ENCODE assay signal across 27 mouse cellular contexts in genomic region chr12:112579926-112580325, GRCm38 (mm10). TPM values are rescaled to one million over a fixed set of nuclear protein-coding genes. Genes with fewer than 3 reads are reported as not detected.
DNase-seq lines count a peak whose midpoint lies in the region; TF ChIP-seq lines count a peak whose summit lies in the region.
"Had no signal": no experiment of that assay in that cellular context is flagged by ENCODE, and none has a peak within 500 bp of the region (broad histone marks: within the 10 kb centered on the region; RNA-seq: fewer than 3 reads in every experiment).

No protein-coding gene starts in this region.

- H3ac ChIP-seq in C2C12 (ENCODE audit: control insufficient read depth, insufficient read length, low read depth) (no peak overlapping the region), myocyte (ENCODE audit: control insufficient read depth, insufficient read length) (no peak overlapping the region)

- no peak overlapping the region for H3K4me3 ChIP-seq in heart, embryonic 10.5 days
- H3K4me3 ChIP-seq in C2C12 (ENCODE audit: insufficient read depth, poor library complexity, severe bottlenecking): no peak overlapping the region
- H3K4me3 ChIP-seq in myocyte: no peak overlapping the region
- H3K4me3 ChIP-seq: heart, embryonic 12.5 days; hindbrain, embryonic 13.5 days; layer of hippocampus, adult 2 months; limb, embryonic 15.5 days; liver, embryonic 13.5 days; neural tube, embryonic 15.5 days had no signal

- H3K79me3 ChIP-seq in C2C12 (ENCODE audit: low read depth): no peaks in the 10 kb centered on the region

- no peaks in the 10 kb centered on the region for H3K9me3 ChIP-seq in heart, embryonic 10.5 days
- H3K9me3 ChIP-seq: G1E; heart, embryonic 12.5 days; hindbrain, embryonic 13.5 days; limb, embryonic 15.5 days; liver, embryonic 13.5 days; neural tube, embryonic 15.5 days had no signal

- TF ChIP-seq POLR2A in myocyte (IDR thresholded peaks at IDR 0.05; ENCODE audit: insufficient read length, low read depth): no peak

- no peaks in the 10 kb centered on the region for H3K36me3 ChIP-seq in heart, embryonic 10.5 days
- no peaks in the 10 kb centered on the region for H3K36me3 ChIP-seq in C2C12 (ENCODE audit: control insufficient read depth, insufficient read depth)
- no peaks in the 10 kb centered on the region for H3K36me3 ChIP-seq in myocyte (ENCODE audit: control insufficient read depth, insufficient read depth)
- H3K36me3 ChIP-seq: G1E; heart, embryonic 12.5 days; hindbrain, embryonic 13.5 days; limb, embryonic 15.5 days; liver, embryonic 13.5 days; neural tube, embryonic 15.5 days had no signal

- DNase-seq in heart, embryonic 10.5 days (ENCODE audit: low spot score): no peak
- no peak for DNase-seq in heart, adult 18-20 months
- DNase-seq in 3134 (ENCODE audit: extremely low read depth, insufficient read length, low spot score): peak; percentile 56
- no peak for DNase-seq in cerebellum, postnatal 14 days
- no peak for DNase-seq in layer of hippocampus, adult 9-11 months
- DNase-seq: adrenal gland, postnatal 10 days; cerebellum, adult 8-10 months; gastrocnemius, postnatal 25 days; heart, adult 11 months; heart, postnatal 4 days; kidney, adult 11 months; kidney, postnatal 36 days; layer of hippocampus, postnatal 36 days; left cerebral cortex, postnatal 4 days; liver, embryonic 13.5 days; lung, adult 18-20 months; lung, postnatal 10 days; midbrain, embryonic 14.5 days; spleen, adult 18-20 months had no signal

- WGBS in heart, embryonic 10.5 days: 78% methylated on average over 8 of the region's 8 CpGs

- 0 out of 2 replicates have a peak overlapping the region, but pooled peaks have one; percentile 10 for H3K27ac ChIP-seq in heart, embryonic 10.5 days
- H3K27ac ChIP-seq: hindbrain, embryonic 13.5 days; layer of hippocampus, adult 2 months; limb, embryonic 15.5 days; neural tube, embryonic 15.5 days had no signal

- peaks cover 6% of the 10 kb centered on the region; the same call in 1 of the 2 replicates for H3K27me3 ChIP-seq in heart, embryonic 10.5 days (ENCODE audit: insufficient read depth, poor library complexity, severe bottlenecking)
- H3K27me3 ChIP-seq in C2C12 (ENCODE audit: control insufficient read depth, insufficient read depth, insufficient read length) (no peaks in the 10 kb centered on the region), myocyte (ENCODE audit: control insufficient read depth, insufficient read depth, insufficient read length) (no peaks in the 10 kb centered on the region)
- H3K27me3 ChIP-seq: heart, embryonic 12.5 days; hindbrain, embryonic 13.5 days; limb, embryonic 15.5 days; liver, embryonic 13.5 days had no signal

- TF ChIP-seq CTCF in C2C12 (IDR thresholded peaks at IDR 0.05; ENCODE audit: control insufficient read depth, insufficient read depth, insufficient read length): no peak

- peak overlapping the region; percentile 88 for H3K4me2 ChIP-seq in myocyte (ENCODE audit: low read depth)
- H3K4me2 ChIP-seq: heart, embryonic 12.5 days; hindbrain, embryonic 13.5 days; limb, embryonic 15.5 days; liver, embryonic 13.5 days; neural tube, embryonic 15.5 days had no signal

- H3K4me1 ChIP-seq in heart, embryonic 10.5 days: peaks cover 50% of the 10 kb centered on the region

- H3K79me2 ChIP-seq in C2C12 (ENCODE audit: control insufficient read depth, insufficient read depth): no peaks in the 10 kb centered on the region
- H3K79me2 ChIP-seq in myocyte (ENCODE audit: control insufficient read depth, insufficient read depth): no peaks in the 10 kb centered on the region

TF ChIP-seq in C2C12, 6 proteins besides CTCF, POLR2A, EP300 and RAD21:
- no peak for TF ChIP-seq USF1 (IDR thresholded peaks at IDR 0.05; ENCODE audit: low read depth)
- peak; percentile 19 for TF ChIP-seq FOSL1 (IDR thresholded peaks at IDR 0.05; ENCODE audit: insufficient read depth, low read length, poor library complexity, severe bottlenecking)

TF ChIP-seq in myocyte, 11 proteins besides CTCF, POLR2A, EP300 and RAD21:
- TF ChIP-seq MYOD1 (IDR thresholded peaks at IDR 0.05; ENCODE audit: control insufficient read depth in 1 of 3, insufficient read length in 2 of 3, low read depth in 2 of 3) (no peak), E2F4 (IDR thresholded peaks at IDR 0.05; ENCODE audit: insufficient read depth) (no peak), MAX (IDR thresholded peaks at IDR 0.05; ENCODE audit: low read depth) (no peak), REST (IDR thresholded peaks at IDR 0.05; ENCODE audit: insufficient read depth, insufficient read length) (no peak), SRF (IDR thresholded peaks at IDR 0.05; ENCODE audit: control insufficient read depth, insufficient read length, low read depth) (no peak), TCF3 (IDR thresholded peaks at IDR 0.05; ENCODE audit: insufficient read length, low read depth) (no peak), CEBPB (IDR thresholded peaks at IDR 0.05; ENCODE audit: insufficient read depth, poor library complexity, severe bottlenecking) (no peak), TCF12 (IDR thresholded peaks at IDR 0.05; ENCODE audit: insufficient read depth, poor library complexity, severe bottlenecking) (no peak), POLR2AphosphoS2 (IDR thresholded peaks at IDR 0.05; ENCODE audit: insufficient read length, low read depth) (no peak), MYOG (IDR thresholded peaks at IDR 0.05; ENCODE audit: control insufficient read depth in 1 of 3, insufficient read depth in 1 of 3, insufficient read length in 2 of 3, low read depth in 2 of 3) (no peak), USF1 (IDR thresholded peaks at IDR 0.05; ENCODE audit: low read depth) (no peak)

RNA-seq across cellular contexts. Expression of gene Inf2, which starts 8.7 kb away (rescaled TPM):
- polyA plus RNA-seq in heart, embryonic 10.5 days (2016; fragmentation: Nextera tagmentation; extraction: Ambion mirVana): 3.5 and 5.6 TPM in 2 replicates
- total RNA-seq in heart, adult 18-20 months (2021): 10 to 100 TPM; 11.9 to 17.2 TPM
- 118 TPM for polyA plus RNA-seq in C2C12 (2012; fragmentation: generic; extraction: Trizol)
- 70.1 TPM for polyA plus RNA-seq in myocyte (2012; fragmentation: generic; extraction: Trizol)

RNA-seq across cellular contexts. Expression of gene Adssl1, which starts 39.9 kb away (rescaled TPM):
- 57.2 and 99.3 TPM in 2 replicates for polyA plus RNA-seq in heart, embryonic 10.5 days (2016; fragmentation: Nextera tagmentation; extraction: Ambion mirVana)
- 100 to 1,000 TPM; 192 to 206 TPM for total RNA-seq in heart, adult 18-20 months (2021)
- polyA plus RNA-seq in C2C12 (2012; fragmentation: generic; extraction: Trizol): 10.1 TPM
- 202 TPM for polyA plus RNA-seq in myocyte (2012; fragmentation: generic; extraction: Trizol)
- total RNA-seq: G1E had no signal

Comparison
In these comparisons a context has a peak if more than half of its experiments do, and no peak if none do; other contexts are left out.
1. RNA of gene Inf2, which starts 8.7 kb away (polyA plus RNA-seq): 118 TPM in C2C12 (single experiment) and 70.1 TPM in myocyte (single experiment); 3.5 to 5.6 TPM in heart, embryonic 10.5 days; every median in the first group is over 10 times any median in the second.